Mouse (Mus musculus): Measurements from ENCODE around the gene Ftsj1. TPM values are rescaled to one million over a fixed set of nuclear protein-coding genes. Genes with fewer than 3 reads are reported as not detected.

Gene Ftsj1
- total RNA-seq, 2 experiments from 2014 or later: 9.8 to 12.2 TPM

DNA sequence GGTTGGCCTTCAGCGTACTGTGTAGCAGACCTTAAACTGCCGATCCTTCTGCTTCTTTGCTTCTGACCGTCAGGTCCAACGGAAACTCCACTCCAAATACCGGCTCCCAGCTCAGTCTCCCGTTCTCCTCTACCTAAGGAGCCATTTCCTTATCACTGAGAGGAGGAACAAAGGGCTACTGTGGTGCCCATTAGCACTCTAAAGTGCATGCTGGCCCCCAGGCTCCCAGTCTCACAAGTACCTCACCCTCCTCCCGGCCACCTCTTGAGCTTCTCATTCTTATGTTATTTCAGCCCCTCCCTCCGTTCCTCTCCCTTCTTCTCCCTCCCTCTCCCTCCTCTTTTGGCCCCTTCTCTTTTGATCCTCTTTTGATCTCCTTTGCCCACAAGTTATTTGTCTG is 32.6 kb downstream of the Ftsj1 start:
- DNase-seq: no peak

DNA sequence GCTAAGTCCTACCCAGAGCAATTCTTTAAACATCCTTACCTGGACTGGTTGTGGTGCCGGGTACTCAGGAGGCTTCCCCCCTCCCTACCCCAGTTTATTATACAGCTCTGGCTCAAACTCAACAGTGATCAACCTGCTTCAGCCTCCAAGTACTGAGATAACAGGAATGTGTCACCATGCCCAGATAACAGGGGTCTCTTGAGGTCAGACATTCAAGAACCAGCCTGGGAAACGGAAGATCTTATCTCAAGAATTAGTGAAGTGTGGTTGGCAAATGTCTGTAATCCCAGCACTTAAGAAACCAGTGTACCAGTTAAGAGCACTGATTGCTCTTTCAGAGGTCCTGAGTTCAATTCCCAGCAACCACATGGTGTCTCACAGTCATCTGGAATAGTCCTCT is 34.1 kb downstream of the Ftsj1 start:
- DNase-seq: no peak

DNA sequence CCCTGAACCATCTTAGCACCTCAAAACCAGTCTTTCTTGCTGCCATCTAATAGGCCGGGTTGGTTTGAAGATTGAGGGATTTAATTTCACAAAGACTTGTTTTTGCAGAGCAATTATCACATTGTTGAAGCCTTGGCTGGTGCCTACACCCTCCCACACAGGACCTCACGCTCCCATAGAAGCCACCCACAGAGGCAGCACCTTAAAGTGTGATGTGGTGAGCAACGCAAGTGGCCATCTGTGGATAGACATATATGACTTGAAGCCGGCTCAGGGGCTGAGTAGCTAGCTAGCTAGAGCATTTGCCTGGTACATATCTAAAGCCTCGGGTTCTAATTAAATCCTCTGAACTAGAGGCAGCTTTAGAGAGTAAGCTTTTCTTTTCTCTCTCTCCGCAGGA is 34.8 kb downstream of the Ftsj1 start:
- DNase-seq: no peak

DNA sequence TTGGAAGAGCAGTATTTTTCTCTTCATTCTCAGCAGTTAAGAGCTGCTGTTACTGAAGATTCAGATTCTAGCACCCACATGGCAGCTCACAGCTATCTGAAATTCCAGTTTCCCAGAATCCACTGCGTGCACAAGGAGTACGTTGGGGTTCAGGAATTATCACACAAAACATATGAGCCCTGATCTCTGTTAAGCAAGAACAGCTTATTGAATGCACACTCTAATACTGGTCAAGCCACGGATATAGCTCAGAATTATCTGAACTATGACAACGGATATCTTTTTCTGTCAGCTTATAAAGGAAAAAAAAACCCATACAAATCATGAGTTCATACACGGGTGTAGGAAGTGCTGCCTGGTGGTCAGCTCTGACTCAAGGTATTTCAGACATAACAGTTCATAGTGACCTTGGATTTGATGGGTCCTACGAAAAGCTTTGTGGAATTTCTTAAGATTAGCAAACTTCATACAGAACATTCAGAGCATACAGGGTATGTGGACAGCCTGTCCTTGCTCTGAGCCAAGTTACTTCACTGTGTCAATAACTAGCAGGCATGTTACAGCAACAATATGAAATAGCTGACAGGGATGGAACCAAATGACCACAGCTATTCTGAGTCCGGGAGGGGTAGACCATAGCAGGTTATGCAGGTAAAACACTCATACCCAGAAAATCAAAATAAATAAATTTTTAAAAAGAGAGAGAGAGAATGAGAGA is 40.6 kb downstream of the Ftsj1 start:
- DNase-seq: no peak

DNA sequence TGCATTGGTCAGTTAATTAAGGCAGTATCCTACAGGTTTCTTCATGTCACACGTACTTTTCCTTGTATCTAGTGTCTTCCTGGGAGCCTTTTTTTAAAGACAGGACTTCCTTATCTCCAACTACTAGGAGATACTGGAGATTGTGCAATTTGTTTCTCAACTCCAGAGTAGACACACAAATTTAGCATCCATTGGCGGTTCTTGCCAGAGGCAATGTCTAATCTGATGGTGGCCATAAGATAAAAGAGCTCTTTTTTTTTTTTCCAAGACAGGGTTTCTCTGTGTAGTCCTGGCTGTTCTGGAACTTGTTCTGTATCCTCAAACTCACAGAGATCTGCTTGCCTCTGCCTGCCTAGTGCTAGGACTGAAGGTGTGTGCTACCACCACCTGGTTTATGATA is 42.5 kb downstream of the Ftsj1 start:
- no peak for DNase-seq

DNA sequence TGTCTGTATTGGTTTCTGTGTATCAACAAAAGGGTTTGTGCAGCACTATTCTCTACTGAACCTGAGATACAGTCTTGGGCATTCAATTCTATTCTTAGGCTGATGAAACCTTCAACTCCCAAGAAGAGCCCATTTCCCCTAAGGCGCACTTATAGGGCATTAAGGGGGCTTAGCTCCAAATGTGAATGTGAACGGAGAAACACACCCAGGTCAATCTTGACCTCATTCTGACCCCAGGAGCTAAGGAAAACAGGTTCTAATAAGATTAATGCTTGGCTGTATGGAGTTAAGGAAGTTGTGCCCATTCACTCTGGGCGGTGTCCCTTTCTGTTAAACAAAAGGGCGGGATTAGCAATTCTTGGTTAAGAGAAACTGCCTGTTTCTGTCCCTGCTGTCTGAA is 45.0 kb downstream of the Ftsj1 start:
- DNase-seq: no peak

DNA sequence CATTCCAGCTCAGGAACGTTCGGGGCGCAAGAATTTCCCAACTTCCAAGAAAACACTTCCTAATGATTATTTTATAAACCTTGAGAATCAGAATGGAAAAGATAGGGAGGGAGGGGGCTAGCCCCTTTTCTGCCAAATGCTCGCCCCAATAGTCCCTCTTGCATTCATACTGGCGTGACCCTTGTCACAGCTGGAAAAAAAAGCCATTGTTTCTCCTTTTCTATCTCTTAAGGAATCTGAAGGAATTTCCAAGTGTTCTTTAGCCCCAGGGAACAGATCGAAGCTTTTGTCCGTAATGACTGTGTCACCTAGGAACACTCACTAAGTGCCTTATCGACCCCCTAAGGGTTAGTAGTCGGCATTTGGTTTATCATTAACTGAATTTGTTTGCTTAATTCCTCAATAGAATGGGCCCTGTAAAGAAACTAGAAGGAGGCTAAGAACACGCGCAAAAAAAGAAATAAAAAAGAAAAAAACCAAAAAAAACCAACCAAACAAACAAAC is 45.5 kb downstream of the Ftsj1 start:
- DNase-seq: no peak

DNA sequence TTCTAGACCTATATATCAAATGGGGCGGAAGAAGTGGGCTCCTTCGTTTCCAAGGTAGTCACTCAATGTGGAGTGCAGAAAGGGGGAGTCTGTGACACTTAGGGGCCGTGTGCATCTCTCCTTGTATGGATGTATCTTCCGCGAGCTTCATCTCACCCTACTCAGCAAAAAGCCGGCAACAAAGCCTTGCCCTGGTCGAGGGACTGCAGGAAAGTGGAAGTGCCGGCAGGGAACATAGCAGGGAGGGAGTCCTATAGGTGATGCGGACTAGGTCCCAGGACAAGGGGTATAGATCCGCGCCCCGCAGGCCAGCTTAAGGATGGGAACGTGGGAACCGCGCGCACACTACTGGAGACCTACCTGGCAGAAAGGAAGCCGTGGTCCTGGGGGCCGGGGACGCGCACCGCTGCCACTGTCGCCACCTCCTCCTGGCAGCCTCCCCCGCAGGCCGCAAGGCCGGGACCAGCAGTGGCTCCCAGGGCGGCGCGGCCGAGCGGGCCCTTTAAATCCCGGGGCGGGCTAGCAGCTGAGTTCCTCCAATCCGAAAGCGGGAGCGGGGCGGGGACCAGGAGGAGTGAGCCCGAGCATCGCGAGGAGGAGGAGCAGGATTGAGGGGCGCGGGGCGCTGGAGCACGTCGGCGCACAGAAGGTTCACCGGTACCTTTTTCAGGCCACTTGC is 46.1 kb downstream of the Ftsj1 start, which contains the start of gene Porcn:
Porcn (minus strand) TSS at position 511 of the 679 bp plus-strand sequence.
- peak; percentile 84 to 90 for DNase-seq

DNA sequence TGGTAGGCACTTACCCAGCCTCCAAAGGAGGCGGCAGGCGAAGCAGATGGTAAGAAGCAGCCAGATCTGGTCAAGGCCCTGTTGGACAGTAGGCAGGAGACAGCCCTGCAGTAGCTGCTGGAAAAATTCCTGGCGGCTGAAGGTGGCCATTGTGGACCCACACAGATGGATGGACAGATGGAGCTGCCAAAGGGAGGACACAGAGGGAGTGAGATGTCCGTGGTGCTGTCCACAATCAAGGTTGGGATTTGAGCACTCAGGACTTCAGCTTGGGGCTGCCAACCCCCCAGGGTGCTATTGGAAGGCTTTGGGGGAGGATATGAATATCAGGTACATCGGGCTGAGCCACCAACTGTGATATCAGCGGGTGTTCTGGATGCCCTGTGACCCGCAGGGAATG is 46.7 kb downstream of the Ftsj1 start:
- DNase-seq: no peak

DNA sequence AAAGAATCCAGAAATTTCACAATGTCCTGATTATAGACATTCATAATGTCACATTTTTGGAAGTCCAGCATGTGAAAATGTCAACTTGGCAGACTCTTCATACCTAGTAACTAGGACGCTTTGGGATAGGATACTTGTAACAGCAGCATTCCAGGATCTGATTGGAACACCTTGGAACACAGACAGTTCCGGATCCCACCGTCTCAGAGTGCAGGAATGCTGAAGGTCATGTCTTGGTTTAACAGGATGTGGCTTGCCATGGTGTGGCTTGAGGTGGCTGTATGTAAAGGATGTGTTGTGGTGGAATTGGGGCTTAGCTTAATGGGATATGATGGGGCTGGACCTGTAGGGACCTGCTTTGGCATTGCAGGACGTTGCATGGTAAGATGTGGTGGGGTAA is 47.1 kb downstream of the Ftsj1 start:
- DNase-seq: no peak

DNA sequence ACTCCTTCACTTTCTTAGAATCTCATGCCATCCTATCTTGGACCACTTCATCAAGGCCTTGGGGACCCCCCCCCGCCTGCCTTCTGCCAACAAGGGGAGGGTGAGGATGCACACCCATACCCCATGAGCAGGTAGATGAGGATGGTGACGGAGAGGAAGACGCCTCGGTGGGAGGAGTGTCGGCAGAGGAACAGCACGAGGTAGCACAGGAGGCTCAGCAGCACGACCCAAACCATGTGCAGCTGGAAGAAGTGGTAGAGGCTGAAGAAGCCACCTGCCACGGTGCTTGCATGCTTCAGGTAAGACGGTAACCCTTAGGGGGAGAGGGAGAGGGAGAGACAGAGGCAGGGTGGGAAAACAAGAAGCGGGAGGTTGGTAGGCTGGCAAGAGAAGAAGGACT is 48.1 kb downstream of the Ftsj1 start:
- no peak for DNase-seq

DNA sequence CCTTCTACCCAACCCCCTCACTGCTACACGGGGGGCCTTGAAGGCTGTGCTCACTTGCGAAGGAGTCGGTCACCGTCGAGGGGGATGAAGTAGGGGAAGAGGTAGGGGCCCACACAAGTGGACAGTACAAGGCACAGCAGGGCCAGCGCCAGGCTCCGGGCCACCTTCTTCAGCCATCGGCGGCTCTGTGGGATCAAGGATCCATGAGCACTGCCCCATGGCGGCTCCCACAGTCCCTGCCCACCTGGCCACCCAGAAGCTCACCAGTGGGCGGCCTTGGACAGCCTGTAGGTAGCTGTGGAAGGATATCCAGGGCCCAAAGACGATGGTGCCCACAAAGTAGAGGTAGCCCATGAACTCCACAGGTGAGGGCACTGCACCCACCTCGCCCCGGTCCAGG is 49.1 kb downstream of the Ftsj1 start:
- no peak for DNase-seq

DNA sequence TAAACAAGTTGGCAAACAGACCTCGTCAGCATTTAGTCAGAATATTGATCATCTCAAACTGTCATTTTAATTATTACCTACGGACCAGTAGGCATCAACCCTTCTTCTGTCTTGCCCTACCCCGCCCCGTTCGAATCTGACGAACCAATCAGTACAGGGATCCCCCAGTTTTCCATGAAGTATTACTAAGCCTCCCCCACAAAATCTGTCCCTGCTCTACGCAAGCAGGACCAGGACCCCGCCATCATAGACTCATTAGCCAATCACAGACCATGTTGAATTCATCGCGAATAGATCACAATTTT is 58.8 kb downstream of the Ftsj1 start, which contains the start of gene Ebp:
Ebp (minus strand) TSS at position 94 of the 305 bp plus-strand sequence.
- peak in 1 of 2 experiments; percentile 4 for DNase-seq

DNA sequence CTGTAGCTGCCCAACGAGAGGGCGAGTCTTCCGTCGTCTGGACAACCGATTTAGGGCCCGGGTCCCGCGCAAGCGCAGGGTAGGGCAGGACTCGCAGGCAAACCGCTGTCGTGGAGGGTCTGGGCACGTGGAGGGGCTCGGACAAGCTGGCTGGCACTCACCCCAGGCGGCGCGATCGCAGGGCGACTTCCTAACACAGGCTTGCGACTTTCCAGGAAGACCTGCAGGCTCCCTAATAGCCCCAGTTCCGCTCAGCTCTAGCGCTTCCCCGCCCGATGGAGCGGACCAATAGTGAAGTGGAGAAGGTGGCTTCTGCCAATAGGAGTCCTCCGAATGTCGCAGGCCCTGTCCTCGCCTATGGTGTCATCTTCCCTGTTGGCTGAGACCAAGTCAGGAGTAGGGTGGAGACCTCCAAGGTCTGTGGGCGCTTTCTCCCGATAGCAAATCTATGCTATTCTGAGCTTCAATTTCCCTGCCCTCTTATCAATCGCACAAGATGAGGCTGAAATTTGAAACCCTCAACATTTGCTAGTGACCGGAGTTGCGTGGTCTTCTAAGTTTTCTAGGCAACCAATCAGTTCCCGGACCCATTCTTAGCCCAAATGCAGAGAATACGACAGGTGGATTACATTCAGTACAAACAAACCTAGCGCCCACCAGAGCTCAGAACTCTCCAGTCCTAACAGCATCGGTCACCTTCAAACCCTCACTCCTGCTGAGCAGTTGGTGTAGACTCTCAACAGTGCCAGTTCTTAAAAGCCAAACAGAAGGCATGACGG is 59.4 kb downstream of the Ftsj1 start:
- peak; percentile 81 to 92 for DNase-seq

DNA sequence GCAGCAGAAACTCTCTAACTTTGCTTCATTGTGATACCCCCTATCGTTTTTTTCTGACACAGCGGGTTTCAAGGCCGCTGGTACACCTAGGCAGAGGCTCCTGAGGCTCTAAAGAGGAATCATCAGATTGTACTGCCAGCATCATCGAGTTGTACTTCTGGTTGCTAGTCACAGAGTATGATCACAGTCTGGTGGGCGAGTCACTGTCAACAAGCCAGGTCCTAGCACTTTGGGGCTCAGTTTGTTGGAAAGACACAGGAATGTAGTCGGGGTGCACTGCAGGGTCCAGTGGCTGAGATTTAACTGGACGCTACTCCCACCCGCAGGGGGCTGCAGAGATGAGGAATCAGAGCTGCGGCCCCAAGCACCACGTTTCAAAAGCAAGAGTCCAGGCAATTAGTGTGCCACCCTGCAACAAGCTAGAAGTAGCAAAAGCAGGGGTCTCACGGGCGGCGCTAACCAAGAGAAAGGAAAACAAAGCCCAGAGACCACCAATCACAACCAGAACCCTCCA is 60.0 kb downstream of the Ftsj1 start:
- DNase-seq: no peak

Other genes with a start within 250 kb of the Ftsj1 start
- gene Glod5, start 233.9 kb downstream of the Ftsj1 start, total RNA-seq (2021): not detected
- 1 to 10 TPM; 4.0 to 4.5 TPM for gene Suv39h1, start 177.6 kb downstream of the Ftsj1 start, total RNA-seq (2021)
- 1 to 10 TPM; 1.5 to 3.5 TPM for gene Was, start 161.9 kb downstream of the Ftsj1 start, total RNA-seq (2021)
- 10 to 100 TPM; 34.0 to 39.1 TPM for gene Wdr13, start 119.5 kb downstream of the Ftsj1 start, total RNA-seq (2021)
- gene Rbm3, start 106.5 kb downstream of the Ftsj1 start, total RNA-seq (2021): 10 to 100 TPM; 49.9 to 88.3 TPM
- 1 to 10 TPM; 4.0 to 4.3 TPM for gene Tbc1d25, start 76.2 kb downstream of the Ftsj1 start, total RNA-seq (2021)
- 10 to 100 TPM; 17.7 to 20.0 TPM for gene Ebp, start 58.9 kb downstream of the Ftsj1 start, total RNA-seq (2021)
- 1 to 10 TPM; 2.0 to 3.0 TPM for gene Porcn, start 45.9 kb downstream of the Ftsj1 start, total RNA-seq (2021)
- under 1 TPM; 0.36 to 0.67 TPM for gene Slc38a5, start 18.7 kb upstream of the Ftsj1 start, total RNA-seq (2021)
- not detected for gene Ssxb10, start 75.0 kb upstream of the Ftsj1 start, total RNA-seq (2021)
- not detected for gene Ssxb9, start 114.6 kb upstream of the Ftsj1 start, total RNA-seq (2021)
- not detected for gene Ssxb1, start 160.9 kb upstream of the Ftsj1 start, total RNA-seq (2021)
- not detected for gene Ssxb2, start 209.3 kb upstream of the Ftsj1 start, total RNA-seq (2021)

All from heart, adult 18-20 months (tissue).